Mouse (Mus musculus) megakaryocyte progenitor cell, adult 5-6 weeks (primary cell): ENCODE data around the gene Gm10322. TPM values are rescaled to one million over a fixed set of nuclear protein-coding genes. Genes with fewer than 3 reads are reported as not detected.

Source experiments
- ATAC-seq: replicated peaks from 2 replicates; pipeline ENCODE4 v1.8.0; 2016; ENCODE audit warnings: mild to moderate bottlenecking, moderate TSS enrichment, inconsistent platforms; ENCODE audit not compliant: poor library complexity
- total RNA-seq, 2 experiments: library from RNA; stranded (forward) in 1 of 2; stranded (reverse) in 1 of 2; fragments of 157-497, 149-512 nt in 1 of 2; fragments of 200-1000 nt in 1 of 2; gene quantifications; 2 replicates each; pipeline versions ENCODE4 v1.2.3 to v1.2.4; 2015 to 2017

Gm10322 gene
- total RNA-seq, 2 experiments from 2014 or later = not detected

DNA sequence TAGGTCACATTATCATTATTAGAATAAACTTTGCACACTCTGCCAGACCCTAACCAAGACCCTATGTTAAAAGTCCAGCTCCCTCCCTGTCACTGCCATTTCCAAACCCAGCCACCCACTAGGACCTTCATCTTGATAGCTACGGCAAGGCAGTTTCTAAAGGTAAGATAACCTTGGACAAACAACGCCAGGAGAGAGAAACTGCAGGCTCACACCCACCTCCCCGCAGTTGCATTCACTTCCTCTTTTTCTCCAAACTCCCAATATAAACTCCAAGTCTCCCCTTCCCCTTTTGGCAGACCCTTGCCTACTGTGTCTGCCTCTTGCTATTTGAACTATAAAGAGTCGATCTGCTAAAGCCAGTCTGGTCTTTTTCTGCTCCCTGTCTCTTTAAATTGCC, 29.3 kb downstream of the Gm10322 start:
- peak; percentile 78 for ATAC-seq

GRCm38 (mm10) chr10:59646821-59647378, 31.0 kb downstream of the Gm10322 start:
- no peak for ATAC-seq

DNA sequence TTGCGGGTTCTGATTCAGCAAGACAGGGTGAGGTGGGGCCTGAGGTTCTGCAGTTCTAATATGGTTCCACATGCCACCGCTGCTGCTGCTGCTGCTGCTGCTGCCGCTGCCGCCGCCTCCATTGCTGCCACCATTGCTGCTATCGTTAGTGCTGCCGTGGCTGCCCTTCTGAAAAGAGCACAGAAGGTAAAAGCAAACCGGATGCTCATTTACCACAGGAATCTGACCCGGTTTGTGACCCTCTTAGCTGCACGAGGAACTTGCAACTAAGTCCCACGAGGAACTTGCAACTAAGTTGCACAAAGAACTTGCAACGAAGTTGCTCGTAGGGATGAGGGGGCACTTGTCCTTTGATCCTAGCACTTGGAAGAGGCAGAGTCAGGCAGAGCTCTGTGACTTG, 40.9 kb downstream of the Gm10322 start:
- ATAC-seq = no peak

DNA sequence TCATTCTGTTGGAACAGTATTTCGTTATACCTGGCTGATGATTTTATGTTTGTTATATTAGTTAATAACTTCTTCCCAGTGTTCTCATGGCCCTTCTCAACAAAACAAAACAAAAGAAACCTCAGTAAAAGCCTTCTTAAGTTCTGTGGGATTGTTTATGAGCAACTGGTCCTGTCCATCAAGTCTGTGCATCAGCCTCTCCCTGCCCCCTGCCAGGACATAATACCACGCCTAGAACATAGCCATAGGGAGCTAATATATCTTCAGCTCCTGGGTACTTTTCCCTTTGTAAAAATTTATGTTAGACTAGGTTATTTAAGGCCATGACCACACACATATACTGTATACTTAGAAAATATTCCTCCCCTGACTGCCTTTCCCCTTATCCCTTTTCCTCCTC, 48.9 kb downstream of the Gm10322 start:
- no peak for ATAC-seq

DNA sequence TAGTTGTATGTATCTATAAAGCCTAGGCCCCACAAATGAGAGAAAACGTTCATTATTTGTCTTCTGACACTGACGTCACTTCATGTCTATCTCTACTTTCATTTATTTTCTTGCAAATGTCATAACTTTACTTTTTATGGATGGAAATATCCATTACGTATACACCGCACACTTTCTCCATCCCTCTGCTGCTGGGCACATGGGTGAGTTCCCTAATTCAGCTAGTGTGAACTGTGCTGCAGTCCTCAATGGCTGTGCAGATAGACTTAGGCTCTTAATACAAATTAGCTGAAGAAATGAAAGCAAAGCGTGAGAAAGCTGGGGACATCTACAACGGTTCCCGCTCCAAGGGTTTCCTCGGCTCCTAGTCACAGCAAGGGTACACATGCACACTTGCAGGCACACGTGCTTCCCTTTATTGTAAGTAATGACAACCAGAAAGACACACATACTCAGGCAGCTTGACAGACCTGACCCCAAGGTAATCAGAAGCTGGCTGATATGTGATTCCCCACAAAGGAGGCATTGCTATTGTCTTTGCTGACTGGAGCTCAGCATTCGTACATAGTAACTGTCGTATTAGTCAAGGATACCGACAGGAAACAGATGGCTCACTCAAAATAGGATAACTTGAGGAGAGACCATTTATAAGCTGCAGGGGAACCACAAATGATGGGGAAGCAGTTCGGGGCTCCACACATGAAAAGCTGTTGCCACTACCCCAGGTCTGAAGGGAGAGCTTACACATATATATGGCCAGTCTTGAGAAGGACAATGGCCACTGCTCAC, 49.8 kb downstream of the Gm10322 start:
- peak; percentile 77 for ATAC-seq

Other genes starting within 250 kb of the Gm10322 start
- gene Gm10273, start 220.4 kb upstream of the Gm10322 start, total RNA-seq (2015) = 67.4 and 68.7 TPM in 2 replicates
- gene Gm10273, start 220.4 kb upstream of the Gm10322 start, total RNA-seq (2017) = 51.9 and 123 TPM in 2 replicates
- gene Pla2g12b, start 212.4 kb upstream of the Gm10322 start, total RNA-seq (2015) = not detected in 2 replicates
- gene Pla2g12b, start 212.4 kb upstream of the Gm10322 start, total RNA-seq (2017) = not detected in 2 replicates
- gene Oit3, start 174.3 kb upstream of the Gm10322 start, total RNA-seq (2015) = 1.0 TPM in 1 of 2 replicates, not detected in the other
- gene Oit3, start 174.3 kb upstream of the Gm10322 start, total RNA-seq (2017) = 0.21 TPM in 1 of 2 replicates, not detected in the other
- 39.5 and 43.0 TPM in 2 replicates for gene Mcu, start 629 bp downstream of the Gm10322 start, total RNA-seq (2015)
- 57.3 and 60.1 TPM in 2 replicates for gene Mcu, start 629 bp downstream of the Gm10322 start, total RNA-seq (2017)
- gene Micu1, start 86.4 kb downstream of the Gm10322 start, total RNA-seq (2015) = 42.0 and 51.5 TPM in 2 replicates
- gene Micu1, start 86.4 kb downstream of the Gm10322 start, total RNA-seq (2017) = 60.3 and 60.7 TPM in 2 replicates